Mouse (Mus musculus): ENCODE measurements at regions not wholly inside any gene's neighbourhood (a gene's known extent, or its start where the extent isn't known, plus 50 kb on each side); places are given as distances from the start of the nearest gene placed in this dataset.

- intact Hi-C loops (cut with DNase I) = loop anchor here (2.0 to 10.0 kb wide), 3 partner anchors 284 to 447 kb away; no protein-coding TSS in a partner anchor
- DNase-seq = no peak
Observed at GRCm38 (mm10) chr3:35688111-35688510, 65.8 kb upstream of the Atp11b start.

- no peak for DNase-seq
- intact Hi-C loops (cut with DNase I) = loop anchor here (2.0 to 10.0 kb wide), 3 partner anchors 284 to 446 kb away; no protein-coding TSS in a partner anchor
Observed at GRCm38 (mm10) chr3:35688781-35689180, 65.1 kb upstream of the Atp11b start.

DNA sequence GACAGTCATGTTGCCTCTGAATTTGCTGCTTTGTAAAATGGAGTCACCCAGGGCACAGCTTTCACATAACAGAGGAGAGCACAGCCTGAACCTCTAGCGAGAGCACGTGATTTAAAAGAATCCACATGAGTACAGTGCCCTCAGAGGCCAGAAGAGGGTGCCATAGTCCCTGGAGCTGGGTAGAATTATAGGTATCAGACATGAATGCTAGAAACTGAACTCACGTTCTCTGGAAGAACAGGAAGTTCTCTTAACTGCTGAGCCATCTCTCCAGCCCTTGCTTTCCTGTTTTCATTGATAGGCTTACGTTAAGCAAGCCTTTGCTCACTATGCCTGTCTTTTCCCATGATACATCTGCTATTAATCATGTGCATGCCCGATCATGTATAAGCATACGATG, 60.9 kb upstream of the Atp11b start:
- intact Hi-C loops (cut with DNase I) = loop anchor here (10.0 kb wide), 1 partner anchor 122 kb away; no protein-coding TSS in a partner anchor

DNA sequence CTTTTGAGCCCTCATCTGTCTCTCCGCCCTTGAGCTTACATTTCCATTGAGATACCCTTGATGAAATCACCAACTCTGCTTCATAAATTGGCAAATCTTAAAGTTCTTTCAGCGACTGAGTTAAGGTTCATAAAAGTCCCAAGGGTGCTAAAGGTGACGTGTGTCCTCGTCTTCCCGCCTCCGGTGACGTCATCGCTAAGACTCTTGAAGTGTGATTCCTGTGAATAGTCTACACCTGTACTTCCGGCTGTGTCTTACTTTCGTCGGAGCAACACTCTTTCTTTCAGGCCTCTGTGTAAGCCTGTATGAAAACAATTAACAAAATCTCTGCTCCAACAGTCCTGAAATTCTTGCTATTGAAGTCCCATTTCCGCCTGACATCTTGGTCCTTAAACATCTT, 60.4 kb upstream of the Atp11b start:
- no peak for DNase-seq
- intact Hi-C loops (cut with DNase I) = loop anchor here (10.0 kb wide), 1 partner anchor 121 kb away; no protein-coding TSS in a partner anchor

More for the DNA sequence above, 60.9 kb upstream of the Atp11b start:
- peak; percentile 34 to 53 for DNase-seq

DNA sequence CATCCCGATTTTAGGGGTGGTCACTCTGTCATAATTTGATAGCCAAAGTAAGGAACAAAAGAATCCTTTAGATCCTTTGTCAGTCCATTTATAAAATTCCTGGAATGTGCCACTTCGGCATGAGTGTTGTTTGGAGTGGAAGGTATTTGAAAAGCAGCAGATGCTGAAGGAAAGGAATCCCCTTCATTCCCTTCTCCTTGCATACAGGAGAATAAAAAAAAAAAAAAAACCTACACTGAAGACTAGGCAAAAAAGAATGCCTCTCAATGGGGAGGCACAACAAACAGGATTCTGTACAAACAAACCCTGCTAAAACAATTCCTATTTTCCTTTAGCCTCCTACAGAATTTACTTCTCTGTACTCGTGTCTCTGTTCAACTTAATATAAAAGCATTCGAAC, 59.7 kb upstream of the Atp11b start:
- intact Hi-C loops (cut with DNase I) = loop anchor here (10.0 kb wide), 1 partner anchor 121 kb away; no protein-coding TSS in a partner anchor

DNA sequence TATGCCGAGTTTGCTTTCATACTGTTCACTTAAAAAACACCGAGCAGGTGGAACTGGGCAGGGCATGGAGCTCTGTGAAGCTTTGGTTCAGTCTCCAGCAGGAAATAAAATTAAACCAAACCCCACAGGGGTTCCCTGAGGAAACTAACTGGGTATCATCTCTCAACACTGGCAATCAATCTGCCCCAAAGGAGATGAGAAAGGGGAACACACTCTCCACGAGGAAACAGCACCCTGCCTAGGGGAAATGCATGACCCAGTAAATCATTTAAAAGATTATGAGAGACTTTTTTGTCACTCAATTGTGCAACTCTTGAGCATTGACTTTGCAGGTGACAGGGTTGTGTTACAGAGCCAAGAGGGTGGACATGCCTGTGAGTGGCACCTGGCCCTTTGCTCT, 58.0 kb upstream of the Atp11b start:
- intact Hi-C loops (cut with DNase I) = loop anchor here (10.0 kb wide), 1 partner anchor 119 kb away; no protein-coding TSS in a partner anchor
- no peak for DNase-seq

More for the DNA sequence above, 59.7 kb upstream of the Atp11b start:
- no peak for DNase-seq

DNA sequence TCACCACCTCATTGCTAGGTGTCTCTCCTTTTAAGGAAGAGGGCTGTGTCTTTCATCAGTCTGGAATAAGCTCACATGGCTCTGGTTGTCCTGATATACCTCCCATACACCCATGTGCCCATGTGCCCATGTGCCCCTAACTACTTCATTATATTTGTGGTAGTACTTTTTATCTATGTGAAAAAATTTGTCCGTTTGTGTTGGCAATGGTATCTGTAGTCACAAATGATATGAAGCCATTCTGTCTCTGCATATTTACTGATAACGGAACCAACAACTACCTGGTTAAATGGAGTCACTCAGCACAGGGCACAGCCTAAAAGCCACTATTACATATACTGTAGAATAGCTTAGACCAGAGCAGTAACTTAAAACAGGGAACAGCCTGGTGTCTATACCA, 54.6 kb upstream of the Atp11b start:
- intact Hi-C loops (cut with DNase I) = loop anchor here (10.0 kb wide), 1 partner anchor 116 kb away; no protein-coding TSS in a partner anchor
- no peak for DNase-seq

DNA sequence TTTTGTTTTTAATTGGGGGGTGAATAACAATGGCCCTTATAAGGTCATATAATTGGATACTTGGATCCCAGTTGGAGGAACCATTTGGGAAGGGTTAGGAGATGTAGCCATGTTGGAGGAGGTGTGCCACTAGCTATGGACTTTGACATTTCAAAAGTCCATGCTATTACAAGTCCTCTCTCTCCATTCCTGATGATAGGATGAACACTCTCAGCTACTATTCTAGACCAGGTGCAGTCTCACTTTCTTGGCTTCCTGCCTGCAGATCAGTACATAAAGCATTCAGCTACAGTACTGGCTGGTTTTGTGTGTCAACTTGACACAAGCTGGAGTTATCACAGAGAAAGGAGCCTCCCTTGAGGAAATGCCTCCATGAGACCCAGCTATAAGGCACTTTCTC, 53.9 kb upstream of the Atp11b start:
- no peak for DNase-seq
- intact Hi-C loops (cut with DNase I) = loop anchor here (10.0 kb wide), 1 partner anchor 115 kb away; no protein-coding TSS in a partner anchor

DNA sequence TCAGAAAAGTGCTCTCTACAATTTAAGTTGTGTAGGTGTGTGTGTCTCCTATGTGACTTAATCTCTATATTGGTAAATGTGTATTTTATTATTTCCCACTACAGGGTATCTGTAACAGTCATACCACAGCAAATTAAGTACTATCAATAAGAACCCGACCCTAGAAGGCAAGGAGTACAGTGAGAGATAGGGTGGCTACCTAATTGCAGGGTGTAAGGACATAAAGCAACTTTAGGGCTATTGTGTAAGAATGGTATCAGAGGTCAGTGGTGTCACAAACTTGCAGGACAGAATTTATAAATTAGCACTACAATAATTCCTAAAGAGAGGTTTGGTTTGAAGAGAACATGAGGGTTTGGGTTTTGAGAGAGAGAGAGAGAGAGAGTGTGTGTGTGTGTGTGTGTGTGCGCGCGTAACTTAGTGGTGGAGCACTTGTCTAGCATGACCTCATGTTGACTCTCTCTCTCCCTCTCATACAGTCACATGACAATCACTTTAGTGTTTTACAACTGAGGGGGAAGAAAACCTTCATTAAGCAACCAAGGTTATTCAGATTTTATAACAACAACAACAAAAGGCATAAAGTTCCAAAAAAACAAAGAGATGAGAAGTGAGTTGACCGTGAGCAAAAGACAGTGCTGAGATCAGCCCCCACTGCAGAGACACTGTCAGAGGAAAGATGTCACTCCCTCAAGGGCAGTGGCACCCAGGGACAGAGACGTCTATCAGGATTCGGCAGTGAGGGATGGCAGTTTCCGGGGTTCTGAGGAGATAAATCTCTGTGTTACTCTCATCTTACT, 50.2 kb upstream of the Atp11b start:
- DNase-seq = no peak
- intact Hi-C loops (cut with DNase I) = no loop called here

Data from heart, postnatal 36 days (tissue).